Mouse (Mus musculus) heart, embryonic 13.5 days (tissue): ENCODE measurements around the gene Gm13696. TPM values are rescaled to one million over a fixed set of nuclear protein-coding genes. Genes with fewer than 3 reads are reported as not detected.
A peak's percentile ranks its signal among the peaks of the same experiment; 100 is the strongest.
"Not testable (repeated sequence)": the region's sequence is repeated elsewhere in the genome, so short reads cannot be mapped to it uniquely, and the experiment has no call there.

ENCODE experiments used
- ATAC-seq: fragments of 200-750 bp; cut with Nextera tagmentation; 2 replicates; pipeline ENCODE4 v1.8.0; 2017; ENCODE audit warnings: moderate TSS enrichment; ENCODE audit not compliant: insufficient number of reproducible peaks, low FRiP score, low TSS enrichment; ENCODE audit errors: extremely low read depth
- H3K27ac ChIP-seq: fragments of 300-500 bp; sonication (generic); replicated peaks from 2 replicates; pipeline ENCODE4 v1.5.1; 2015; ENCODE audit warnings: moderate library complexity, mild to moderate bottlenecking, inconsistent platforms
- H3K27me3 ChIP-seq: fragments of 300-500 bp; sonication (generic); replicated peaks from 2 replicates; pipeline ENCODE4 v1.6.1; 2015; ENCODE audit warnings: mild to moderate bottlenecking, inconsistent platforms
- H3K36me3 ChIP-seq: fragments of 300-500 bp; sonication (generic); 2 replicates; pipeline ENCODE4 v1.6.1; 2015; ENCODE audit warnings: mild to moderate bottlenecking, inconsistent platforms
- H3K4me1 ChIP-seq: fragments of 300-500 bp; sonication (generic); 2 replicates; pipeline ENCODE4 v1.6.1; 2015; ENCODE audit warnings: inconsistent platforms
- H3K4me2 ChIP-seq: fragments of 300-500 bp; sonication (generic); 2 replicates; pipeline ENCODE4 v1.6.1; 2015; ENCODE audit warnings: inconsistent platforms, mild to moderate bottlenecking, moderate library complexity
- H3K4me3 ChIP-seq: fragments of 300-500 bp; sonication (generic); 2 replicates; pipeline ENCODE4 v1.5.1; 2015; ENCODE audit warnings: moderate library complexity, mild to moderate bottlenecking, inconsistent platforms
- H3K9ac ChIP-seq: fragments of 300-500 bp; sonication (generic); 2 replicates; pipeline ENCODE4 v1.6.1; 2015; ENCODE audit warnings: inconsistent platforms, mild to moderate bottlenecking, moderate library complexity
- H3K9me3 ChIP-seq: fragments of 300-500 bp; sonication (generic); 2 replicates; pipeline ENCODE4 v1.6.1; 2016; ENCODE audit warnings: inconsistent platforms
- WGBS: fragments of 180-500 bp; shearing (Covaris S2); methylation state at CpG from one replicate; pipeline ENCODE4 v1.1.7; 2015; ENCODE audit warnings: mixed read lengths; 5-methylcytosine and 5-hydroxymethylcytosine counted together
- polyA plus RNA-seq: library from polyadenylated mRNA; unstranded; fragments of >200 nt; fragmentation: Nextera tagmentation; extraction: Ambion mirVana; gene quantifications from 2 replicates; pipeline ENCODE4 v1.2.1, GENCODE M21; 2015

Gene Gm13696
- polyA plus RNA-seq, 1 experiment from 2014 or later: not detected

- 37% methylated on average over 8 of the region's 9 CpGs for WGBS
- ATAC-seq, H3K4me1 ChIP-seq, H3K27ac ChIP-seq, H3K9me3 ChIP-seq, H3K4me3 ChIP-seq, H3K9ac ChIP-seq, H3K27me3 ChIP-seq, H3K36me3 ChIP-seq: not testable (repeated sequence)
- peak overlapping the region; percentile 33; the same call in 1 of the 2 replicates for H3K4me2 ChIP-seq
Observed at GRCm38 (mm10) chr2:83993639-83994255, 20.8 kb downstream of the Gm13696 start.

DNA sequence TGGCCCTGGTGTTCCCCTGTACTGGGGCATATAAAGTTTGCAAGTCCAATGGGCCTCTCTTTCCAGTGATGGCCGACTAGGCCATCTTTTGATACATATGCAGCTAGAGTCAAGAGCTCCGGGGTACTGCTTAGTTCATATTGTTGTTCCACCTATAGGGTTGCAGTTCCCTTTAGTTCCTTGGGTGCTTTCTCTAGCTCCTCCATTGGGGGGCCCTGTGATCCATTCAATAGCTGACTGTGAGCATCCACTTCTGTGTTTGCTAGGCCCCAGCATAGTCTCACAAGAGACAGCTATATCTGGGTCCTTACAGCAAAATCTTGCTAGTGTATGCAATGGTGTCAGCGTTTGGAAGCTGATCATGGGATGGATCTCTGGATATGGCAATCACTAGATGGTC is 21.6 kb downstream of the Gm13696 start:
- not testable (repeated sequence) for H3K4me1 ChIP-seq, H3K9me3 ChIP-seq, H3K9ac ChIP-seq, H3K27me3 ChIP-seq, H3K4me2 ChIP-seq, H3K27ac ChIP-seq, ATAC-seq, H3K4me3 ChIP-seq, H3K36me3 ChIP-seq
- WGBS: 80% methylated on average over 1 of the region's 3 CpGs

DNA sequence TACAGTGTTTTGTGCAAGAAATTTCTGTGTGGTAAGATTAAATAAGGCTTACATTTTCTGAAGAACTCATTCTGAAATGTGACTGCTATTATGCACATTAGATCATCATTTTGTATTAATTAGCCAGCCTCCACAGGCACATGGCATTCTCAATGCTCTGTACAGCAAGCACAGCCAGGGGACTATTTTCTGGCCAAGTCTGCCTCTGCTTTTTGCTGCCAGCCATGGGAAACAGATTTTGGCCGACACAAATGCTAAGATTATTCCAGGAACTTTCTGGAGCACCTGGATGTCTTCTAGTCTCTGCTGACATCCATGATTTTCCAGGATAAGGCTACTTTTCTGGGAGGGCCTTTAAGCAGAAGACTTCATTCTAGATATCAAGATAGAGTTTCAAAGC is 36.0 kb downstream of the Gm13696 start:
- Histone ChIP-seq H3K36me3 (no peaks in the 10 kb centered on the region), H3K9ac (no peak overlapping the region), H3K4me2 (no peak overlapping the region), H3K4me1 (no peaks in the 10 kb centered on the region), H3K27me3 (no peaks in the 10 kb centered on the region), H3K9me3 (no peaks in the 10 kb centered on the region), H3K27ac (no peak overlapping the region), H3K4me3 (no peak overlapping the region)
- ATAC-seq: no peak
- WGBS: 47% methylated on average over 1 of the region's 1 CpGs

GRCm38 (mm10) chr2:84009818-84010217 is 36.9 kb downstream of the Gm13696 start:
- Histone ChIP-seq H3K4me2 (no peak overlapping the region), H3K27ac (no peak overlapping the region), H3K9me3 (no peaks in the 10 kb centered on the region), H3K4me3 (no peak overlapping the region), H3K27me3 (no peaks in the 10 kb centered on the region), H3K9ac (no peak overlapping the region), H3K36me3 (no peaks in the 10 kb centered on the region), H3K4me1 (no peaks in the 10 kb centered on the region)
- no peak for ATAC-seq
- 53% methylated on average over 3 of the region's 3 CpGs for WGBS

DNA sequence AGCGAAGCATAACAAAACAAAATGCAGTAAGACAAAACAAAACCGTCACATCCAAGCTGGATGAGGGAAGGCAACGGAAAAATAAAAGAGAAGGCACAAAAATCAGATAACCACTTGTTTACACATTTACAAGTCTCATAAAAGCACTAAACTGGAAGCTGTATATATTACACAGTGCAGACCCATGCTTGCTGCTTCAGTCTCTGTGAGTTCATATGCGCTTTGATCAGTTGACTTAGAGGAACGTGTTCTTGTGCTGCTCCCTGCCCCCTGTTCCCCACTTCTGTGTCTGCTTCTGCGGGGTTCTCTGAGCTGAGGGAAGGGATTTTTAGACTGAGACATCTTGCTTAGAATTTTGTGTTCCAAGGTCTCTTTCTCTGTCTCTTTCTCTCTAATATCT is 41.6 kb downstream of the Gm13696 start:
- H3K4me2 ChIP-seq: no peak overlapping the region
- no peak for ATAC-seq
- H3K27ac ChIP-seq: no peak overlapping the region
- no peaks in the 10 kb centered on the region for H3K36me3 ChIP-seq
- peaks cover 11% of the 10 kb centered on the region for H3K4me1 ChIP-seq
- H3K9me3 ChIP-seq: no peaks in the 10 kb centered on the region
- no peak overlapping the region for H3K9ac ChIP-seq
- H3K27me3 ChIP-seq: no peaks in the 10 kb centered on the region
- no peak overlapping the region for H3K4me3 ChIP-seq
- WGBS: 60% methylated on average over 6 of the region's 6 CpGs

GRCm38 (mm10) chr2:84016291-84016690 is 43.4 kb downstream of the Gm13696 start:
- WGBS: 78% methylated on average over 5 of the region's 5 CpGs
- H3K4me2 ChIP-seq, ATAC-seq, H3K9ac ChIP-seq, H3K36me3 ChIP-seq, H3K27me3 ChIP-seq, H3K4me3 ChIP-seq, H3K9me3 ChIP-seq, H3K27ac ChIP-seq: not testable (repeated sequence)
- peaks cover 15% of the 10 kb centered on the region for H3K4me1 ChIP-seq

DNA sequence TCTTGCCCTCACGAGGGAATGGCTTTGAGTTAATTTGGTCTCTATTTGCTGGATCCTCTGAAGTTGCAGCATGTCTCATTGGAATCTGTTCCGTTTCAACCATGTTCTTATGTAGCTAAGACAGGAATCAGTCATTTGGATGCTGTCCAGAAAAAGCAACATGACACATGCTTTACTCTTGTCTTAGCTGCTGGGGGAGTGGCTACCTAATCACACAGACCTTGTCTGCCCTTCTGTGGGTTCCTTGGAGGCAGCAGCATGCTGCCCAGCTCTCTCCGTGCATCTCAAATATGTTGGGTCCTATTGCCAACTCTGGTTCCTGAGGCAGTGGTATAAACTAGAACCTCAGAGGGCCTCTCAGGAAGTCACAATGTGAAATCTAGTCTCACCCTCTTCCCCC is 45.4 kb downstream of the Gm13696 start:
- H3K36me3 ChIP-seq: no peaks in the 10 kb centered on the region
- 18% methylated on average over 3 of the region's 3 CpGs for WGBS
- H3K4me3 ChIP-seq: no peak overlapping the region
- no peaks in the 10 kb centered on the region for H3K9me3 ChIP-seq
- no peaks in the 10 kb centered on the region for H3K27me3 ChIP-seq
- H3K9ac ChIP-seq: no peak overlapping the region
- ATAC-seq: peak; percentile 42; the same call in 1 of the 2 replicates
- peaks cover 15% of the 10 kb centered on the region for H3K4me1 ChIP-seq
- H3K27ac ChIP-seq: peak overlapping the region; percentile 45; the same call in 1 of the 2 replicates
- H3K4me2 ChIP-seq: peak overlapping the region; percentile 18; the same call in 1 of the 2 replicates

DNA sequence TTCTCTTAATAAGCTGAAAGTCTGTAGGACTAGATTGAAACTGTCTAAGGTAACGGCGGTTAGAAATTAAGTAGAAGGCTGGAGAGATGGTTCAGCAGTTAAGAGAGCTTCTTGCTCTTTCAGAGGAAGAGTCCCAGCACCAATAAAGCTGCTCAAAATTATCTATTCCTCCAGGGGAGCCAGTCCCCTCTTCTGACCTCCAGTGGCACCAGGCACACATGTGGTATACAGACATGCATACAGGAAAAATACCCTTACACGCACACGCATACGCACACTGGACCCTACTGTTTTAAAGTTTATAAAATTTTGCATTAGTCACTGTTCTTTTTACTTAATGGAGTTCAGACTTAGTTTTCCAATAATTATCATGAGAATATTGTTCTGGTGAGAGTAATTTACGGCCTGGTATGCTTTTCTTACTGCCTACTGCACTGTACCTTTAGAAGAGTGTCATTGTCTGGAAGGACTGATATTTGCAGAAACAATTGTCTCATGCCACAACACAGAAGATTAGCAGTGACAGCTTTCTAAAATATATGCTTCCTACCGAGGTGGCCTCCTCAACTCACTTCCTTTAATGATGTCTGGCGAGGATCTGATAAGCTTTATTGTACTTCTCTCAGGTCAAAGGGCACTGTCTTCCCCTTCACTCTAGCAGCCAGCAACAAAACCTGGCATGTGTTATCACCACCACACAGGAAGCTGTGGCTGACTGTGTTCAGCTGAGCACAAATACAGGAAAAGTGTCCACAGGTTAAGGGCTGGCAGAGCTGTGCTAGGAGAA is 46.8 kb downstream of the Gm13696 start:
- ATAC-seq: no peak
- no peak overlapping the region for H3K4me2 ChIP-seq
- peaks cover 15% of the 10 kb centered on the region for H3K4me1 ChIP-seq
- H3K9me3 ChIP-seq: no peaks in the 10 kb centered on the region
- H3K27me3 ChIP-seq: no peaks in the 10 kb centered on the region
- H3K4me3 ChIP-seq: no peak overlapping the region
- no peak overlapping the region for H3K9ac ChIP-seq
- no peak overlapping the region for H3K27ac ChIP-seq
- H3K36me3 ChIP-seq: no peaks in the 10 kb centered on the region
- WGBS: 62% methylated on average over 8 of the region's 8 CpGs

- no peaks in the 10 kb centered on the region for H3K36me3 ChIP-seq
- H3K27ac ChIP-seq: no peak overlapping the region
- no peaks in the 10 kb centered on the region for H3K27me3 ChIP-seq
- H3K9ac ChIP-seq: no peak overlapping the region
- H3K4me2 ChIP-seq: no peak overlapping the region
- WGBS: 51% methylated on average over 2 of the region's 2 CpGs
- no peak for ATAC-seq
- H3K4me3 ChIP-seq: no peak overlapping the region
- H3K4me1 ChIP-seq: peaks cover 15% of the 10 kb centered on the region
- no peaks in the 10 kb centered on the region for H3K9me3 ChIP-seq
Observed at GRCm38 (mm10) chr2:84021930-84022329, 49.0 kb downstream of the Gm13696 start.

DNA sequence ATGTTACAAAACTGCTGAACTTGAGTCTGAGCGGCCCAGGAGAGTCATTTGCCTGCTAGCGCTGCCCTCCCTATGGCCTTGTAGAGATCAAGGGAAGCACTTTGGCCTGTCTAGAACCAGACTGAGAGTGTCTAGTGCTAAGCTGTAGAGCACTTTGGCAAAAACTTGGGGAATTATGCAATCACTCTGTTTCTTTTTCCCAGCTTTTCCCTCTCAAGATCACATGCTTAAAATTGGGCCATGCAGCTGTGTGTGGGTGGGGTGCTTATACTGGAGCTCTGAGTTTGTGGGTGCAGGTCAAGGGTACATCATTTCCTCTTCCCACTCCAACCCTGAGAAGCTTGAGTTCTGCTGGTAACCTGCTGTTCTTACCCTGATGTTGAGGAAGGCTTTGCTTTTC is 50.0 kb downstream of the Gm13696 start:
- H3K27me3 ChIP-seq: no peaks in the 10 kb centered on the region
- no peak for ATAC-seq
- no peak overlapping the region for H3K9ac ChIP-seq
- no peaks in the 10 kb centered on the region for H3K9me3 ChIP-seq
- no peaks in the 10 kb centered on the region for H3K36me3 ChIP-seq
- no peak overlapping the region for H3K4me3 ChIP-seq
- H3K4me1 ChIP-seq: peaks cover 13% of the 10 kb centered on the region
- WGBS: 83% methylated on average over 2 of the region's 2 CpGs
- no peak overlapping the region for H3K4me2 ChIP-seq
- no peak overlapping the region for H3K27ac ChIP-seq

GRCm38 (mm10) chr2:84023319-84023718 is 50.4 kb downstream of the Gm13696 start:
- Histone ChIP-seq H3K27me3 (no peaks in the 10 kb centered on the region), H3K4me1 (peaks cover 9% of the 10 kb centered on the region), H3K27ac (no peak overlapping the region), H3K9ac (no peak overlapping the region), H3K4me3 (no peak overlapping the region), H3K36me3 (no peaks in the 10 kb centered on the region), H3K4me2 (no peak overlapping the region), H3K9me3 (no peaks in the 10 kb centered on the region)
- WGBS: 68% methylated on average over 2 of the region's 2 CpGs
- no peak for ATAC-seq
